Mouse (Mus musculus): ENCODE measurements around the gene Serpinb1a. TPM values are rescaled to one million over a fixed set of nuclear protein-coding genes. Genes with fewer than 3 reads are reported as not detected.

Gene Serpinb1a
- polyA plus RNA-seq, 1 experiment from 2014 or later = 8.9 TPM

GRCm38 (mm10) chr13:32833237-32833636 lies 17.7 kb downstream of the Serpinb1a start:
- WGBS = 65% methylated on average over 6 of the region's 6 CpGs
- no peaks in the 10 kb centered on the region for H3K36me3 ChIP-seq
- H3K27ac ChIP-seq = no peak overlapping the region
- no peaks in the 10 kb centered on the region for H3K27me3 ChIP-seq
- H3K9me3 ChIP-seq = no peaks in the 10 kb centered on the region
- no peak overlapping the region for H3K4me3 ChIP-seq
- ATAC-seq (ENCODE audit: borderline replicate concordance, extremely low read depth, low FRiP score, low TSS enrichment) = no peak
- H3K4me2 ChIP-seq = no peak overlapping the region
- no peak overlapping the region for H3K9ac ChIP-seq
- no peaks in the 10 kb centered on the region for H3K4me1 ChIP-seq

- H3K9me3 ChIP-seq = no peaks in the 10 kb centered on the region
- H3K4me1 ChIP-seq = no peaks in the 10 kb centered on the region
- no peaks in the 10 kb centered on the region for H3K27me3 ChIP-seq
- H3K4me3 ChIP-seq = no peak overlapping the region
- no peak overlapping the region for H3K27ac ChIP-seq
- WGBS = 61% methylated on average over 3 of the region's 3 CpGs
- no peak for ATAC-seq (ENCODE audit: borderline replicate concordance, extremely low read depth, low FRiP score, low TSS enrichment)
- H3K4me2 ChIP-seq = no peak overlapping the region
- no peak overlapping the region for H3K9ac ChIP-seq
- H3K36me3 ChIP-seq = no peaks in the 10 kb centered on the region
These were observed 18.2 kb downstream of the Serpinb1a start for GRCm38 (mm10) chr13:32832776-32833175.

GRCm38 (mm10) chr13:32831505-32832273 lies 19.3 kb downstream of the Serpinb1a start:
- ATAC-seq (ENCODE audit: borderline replicate concordance, extremely low read depth, low FRiP score, low TSS enrichment) = no peak
- WGBS = 60% methylated on average over 3 of the region's 3 CpGs
- no peak overlapping the region for H3K4me3 ChIP-seq
- no peak overlapping the region for H3K9ac ChIP-seq
- no peaks in the 10 kb centered on the region for H3K36me3 ChIP-seq
- H3K4me2 ChIP-seq = no peak overlapping the region
- no peak overlapping the region for H3K27ac ChIP-seq
- H3K27me3 ChIP-seq = no peaks in the 10 kb centered on the region
- no peaks in the 10 kb centered on the region for H3K9me3 ChIP-seq
- H3K4me1 ChIP-seq = no peaks in the 10 kb centered on the region

GRCm38 (mm10) chr13:32828886-32829285 lies 22.1 kb downstream of the Serpinb1a start:
- no peak overlapping the region for H3K27ac ChIP-seq
- H3K4me2 ChIP-seq = no peak overlapping the region
- H3K9ac ChIP-seq = no peak overlapping the region
- no peaks in the 10 kb centered on the region for H3K36me3 ChIP-seq
- no peaks in the 10 kb centered on the region for H3K27me3 ChIP-seq
- no peak for ATAC-seq (ENCODE audit: borderline replicate concordance, extremely low read depth, low FRiP score, low TSS enrichment)
- WGBS = 52% methylated on average over 4 of the region's 4 CpGs
- no peaks in the 10 kb centered on the region for H3K4me1 ChIP-seq
- H3K4me3 ChIP-seq = no peak overlapping the region
- no peaks in the 10 kb centered on the region for H3K9me3 ChIP-seq

GRCm38 (mm10) chr13:32827951-32828350 lies 23.0 kb downstream of the Serpinb1a start:
- Histone ChIP-seq H3K4me3 (no peak overlapping the region), H3K36me3 (peaks cover 9% of the 10 kb centered on the region; the same call in 1 of the 2 replicates), H3K27ac (no peak overlapping the region), H3K4me2 (no peak overlapping the region), H3K4me1 (no peaks in the 10 kb centered on the region), H3K9ac (no peak overlapping the region), H3K27me3 (no peaks in the 10 kb centered on the region), H3K9me3 (no peaks in the 10 kb centered on the region)
- 56% methylated on average over 4 of the region's 4 CpGs for WGBS
- ATAC-seq (ENCODE audit: borderline replicate concordance, extremely low read depth, low FRiP score, low TSS enrichment) = no peak

GRCm38 (mm10) chr13:32827111-32827822 lies 23.7 kb downstream of the Serpinb1a start:
- 80% methylated on average over 3 of the region's 3 CpGs for WGBS
- Histone ChIP-seq H3K27me3 (no peaks in the 10 kb centered on the region), H3K9ac (no peak overlapping the region), H3K9me3 (no peaks in the 10 kb centered on the region), H3K4me2 (no peak overlapping the region), H3K4me3 (no peak overlapping the region), H3K4me1 (no peaks in the 10 kb centered on the region), H3K27ac (no peak overlapping the region), H3K36me3 (peaks cover 9% of the 10 kb centered on the region; the same call in 1 of the 2 replicates)
- no peak for ATAC-seq (ENCODE audit: borderline replicate concordance, extremely low read depth, low FRiP score, low TSS enrichment)

GRCm38 (mm10) chr13:32825546-32825945 lies 25.4 kb downstream of the Serpinb1a start:
- Histone ChIP-seq H3K36me3 (peaks cover 23% of the 10 kb centered on the region), H3K27me3 (no peaks in the 10 kb centered on the region), H3K9ac (no peak overlapping the region), H3K9me3 (no peaks in the 10 kb centered on the region), H3K4me3 (no peak overlapping the region), H3K4me1 (no peaks in the 10 kb centered on the region), H3K4me2 (no peak overlapping the region), H3K27ac (no peak overlapping the region)
- ATAC-seq (ENCODE audit: borderline replicate concordance, extremely low read depth, low FRiP score, low TSS enrichment) = no peak
- 88% methylated on average over 8 of the region's 8 CpGs for WGBS

GRCm38 (mm10) chr13:32824377-32825330 lies 26.3 kb downstream of the Serpinb1a start:
- ATAC-seq (ENCODE audit: borderline replicate concordance, extremely low read depth, low FRiP score, low TSS enrichment) = no peak
- H3K27me3 ChIP-seq = no peaks in the 10 kb centered on the region
- H3K4me1 ChIP-seq = no peaks in the 10 kb centered on the region
- no peak overlapping the region for H3K27ac ChIP-seq
- no peak overlapping the region for H3K4me2 ChIP-seq
- H3K4me3 ChIP-seq = no peak overlapping the region
- H3K9me3 ChIP-seq = no peaks in the 10 kb centered on the region
- H3K9ac ChIP-seq = no peak overlapping the region
- WGBS = 72% methylated on average over 6 of the region's 6 CpGs
- peaks cover 31% of the 10 kb centered on the region for H3K36me3 ChIP-seq

GRCm38 (mm10) chr13:32823126-32823525 lies 27.9 kb downstream of the Serpinb1a start:
- no peak for ATAC-seq (ENCODE audit: borderline replicate concordance, extremely low read depth, low FRiP score, low TSS enrichment)
- no peaks in the 10 kb centered on the region for H3K27me3 ChIP-seq
- no peaks in the 10 kb centered on the region for H3K4me1 ChIP-seq
- peaks cover 47% of the 10 kb centered on the region for H3K36me3 ChIP-seq
- no peak overlapping the region for H3K4me3 ChIP-seq
- H3K4me2 ChIP-seq = no peak overlapping the region
- no peak overlapping the region for H3K27ac ChIP-seq
- no peak overlapping the region for H3K9ac ChIP-seq
- WGBS = 80% methylated on average over 6 of the region's 6 CpGs
- H3K9me3 ChIP-seq = no peaks in the 10 kb centered on the region

- WGBS = 97% methylated on average over 4 of the region's 4 CpGs
- Histone ChIP-seq H3K27me3 (no peaks in the 10 kb centered on the region), H3K4me1 (no peaks in the 10 kb centered on the region), H3K27ac (no peak overlapping the region), H3K4me3 (no peak overlapping the region), H3K4me2 (no peak overlapping the region), H3K36me3 (peaks cover 58% of the 10 kb centered on the region), H3K9ac (no peak overlapping the region), H3K9me3 (no peaks in the 10 kb centered on the region)
- no peak for ATAC-seq (ENCODE audit: borderline replicate concordance, extremely low read depth, low FRiP score, low TSS enrichment)
These were observed 29.3 kb downstream of the Serpinb1a start for GRCm38 (mm10) chr13:32821671-32822070.

GRCm38 (mm10) chr13:32819926-32820325 lies 31.1 kb downstream of the Serpinb1a start:
- no peak overlapping the region for H3K4me2 ChIP-seq
- H3K36me3 ChIP-seq = peaks cover 65% of the 10 kb centered on the region
- H3K9me3 ChIP-seq = no peaks in the 10 kb centered on the region
- WGBS = 89% methylated on average over 5 of the region's 5 CpGs
- no peak overlapping the region for H3K9ac ChIP-seq
- no peaks in the 10 kb centered on the region for H3K27me3 ChIP-seq
- H3K4me3 ChIP-seq = no peak overlapping the region
- H3K4me1 ChIP-seq = no peaks in the 10 kb centered on the region
- no peak for ATAC-seq (ENCODE audit: borderline replicate concordance, extremely low read depth, low FRiP score, low TSS enrichment)
- no peak overlapping the region for H3K27ac ChIP-seq

Data from lung, embryonic 15.5 days (tissue).